Mouse (Mus musculus) urinary bladder, adult 18-20 months (tissue): Measurements from ENCODE around the gene Cdadc1.
"Not testable (repeated sequence)": the region's sequence is repeated elsewhere in the genome, so short reads cannot be mapped to it uniquely, and the experiment has no call there.

Experiments
- DNase-seq, 2 experiments: peaks; one replicate each; pipeline ENCODE4 v3.0.0; 2022; ENCODE audit warnings: low spot score in 2 of 2, mixed read lengths in 2 of 2

The Cdadc1 gene

DNA sequence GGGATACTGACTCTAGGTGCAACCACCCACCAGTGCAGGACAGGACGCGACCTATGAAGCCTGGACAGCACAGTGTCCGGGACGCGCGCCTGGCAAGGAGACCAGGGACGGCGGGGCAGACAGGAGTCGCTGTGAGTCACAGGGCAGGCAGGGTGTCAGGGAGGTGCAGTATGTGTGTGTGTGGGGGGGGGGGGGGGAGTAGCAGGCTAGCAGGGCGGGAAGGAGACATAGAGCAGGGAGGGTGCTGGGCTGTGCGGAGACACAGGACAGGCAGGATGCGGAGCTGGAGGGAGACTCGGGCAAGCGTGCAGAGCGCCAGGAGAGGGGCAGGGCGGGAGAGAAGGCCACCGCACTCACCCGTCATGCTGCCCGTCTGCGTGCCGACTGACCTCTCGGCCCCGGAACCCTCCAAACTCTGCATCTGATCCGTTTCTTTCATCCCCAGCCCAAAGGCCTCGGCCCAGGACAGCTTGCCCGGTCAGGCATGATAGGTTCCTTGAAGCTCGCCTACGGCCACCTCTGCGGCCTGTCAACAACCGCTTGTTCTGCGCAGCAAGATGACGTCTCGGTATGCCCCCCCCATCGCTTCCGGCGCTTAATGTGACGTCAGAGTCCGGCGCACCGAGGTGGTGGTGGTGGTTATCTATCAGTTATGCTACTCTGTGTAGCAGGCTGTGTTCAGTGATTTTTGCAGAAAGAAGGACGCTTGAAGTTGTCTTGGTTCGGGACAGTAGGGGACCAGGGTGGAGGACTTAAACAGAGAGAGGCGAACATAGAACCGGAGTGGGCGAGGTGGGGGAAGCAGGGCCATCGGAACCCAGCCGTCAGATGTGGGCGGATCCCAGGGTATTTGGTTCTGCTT is at the start of gene Cdadc1:
TSS of gene Cdadc1 (minus strand) at position 562 of the 862 bp plus-strand sequence.
- peak; percentile 92 to 99 for DNase-seq

DNA sequence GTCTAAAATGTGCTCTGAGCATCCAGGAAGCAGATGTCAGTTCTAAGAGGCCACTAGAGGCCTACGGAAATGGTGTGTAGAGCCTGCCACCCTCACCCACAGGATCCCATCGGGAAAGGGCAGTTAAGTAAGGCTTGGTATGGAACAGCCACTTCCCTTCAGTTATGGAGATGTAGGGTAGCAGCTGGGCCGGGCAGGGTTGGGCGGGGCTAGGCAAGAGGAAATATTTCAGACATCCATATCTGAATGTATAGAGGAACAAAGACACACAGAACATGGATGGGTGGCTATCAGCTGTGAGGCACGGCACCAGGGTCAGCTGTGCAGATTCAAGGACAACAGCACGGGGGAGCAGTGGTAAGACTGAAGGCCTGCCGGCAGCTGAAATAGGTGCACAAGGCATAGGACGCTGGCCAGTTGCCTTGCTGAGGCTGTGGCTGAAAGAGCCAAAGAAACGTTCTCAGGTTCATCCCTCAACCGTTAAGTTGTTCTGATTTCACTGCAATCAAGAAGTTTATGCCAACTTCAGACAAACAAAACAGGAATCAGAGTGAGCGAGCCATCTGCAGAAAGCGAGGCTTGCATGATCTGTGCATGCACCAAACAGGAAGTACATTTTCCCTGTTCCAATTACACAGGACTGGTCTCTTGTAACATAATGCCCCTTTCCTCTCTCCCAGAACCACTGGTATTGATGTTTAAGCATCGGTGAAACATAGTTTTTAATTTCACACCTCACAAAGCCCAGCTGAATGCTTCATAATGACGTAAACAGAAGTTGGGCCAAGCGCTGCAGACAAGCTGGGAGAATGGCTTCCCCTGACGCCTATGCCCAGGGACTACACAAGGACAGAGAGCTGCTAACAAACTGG is 49.3 kb upstream of the Cdadc1 start:
- no peak for DNase-seq

DNA sequence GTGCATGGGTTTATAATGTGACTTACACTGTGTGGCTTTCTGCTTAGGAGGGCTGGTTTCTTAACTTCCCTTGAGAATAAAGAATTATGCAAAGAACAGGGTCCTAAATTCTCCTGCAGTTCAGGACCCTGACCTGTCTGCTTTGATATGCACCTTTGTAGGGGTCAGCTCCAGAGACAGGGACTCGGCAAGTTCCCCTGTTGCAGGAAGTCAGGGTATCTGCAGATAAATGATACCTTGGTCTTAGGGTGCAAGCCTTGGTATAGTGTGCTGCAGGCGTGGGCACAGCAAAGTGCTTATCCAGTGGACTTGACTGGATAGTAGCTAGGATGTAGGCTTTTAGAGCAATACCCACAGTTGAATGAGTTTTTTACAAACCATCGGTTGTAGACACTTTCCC is 47.1 kb upstream of the Cdadc1 start:
- no peak for DNase-seq

DNA sequence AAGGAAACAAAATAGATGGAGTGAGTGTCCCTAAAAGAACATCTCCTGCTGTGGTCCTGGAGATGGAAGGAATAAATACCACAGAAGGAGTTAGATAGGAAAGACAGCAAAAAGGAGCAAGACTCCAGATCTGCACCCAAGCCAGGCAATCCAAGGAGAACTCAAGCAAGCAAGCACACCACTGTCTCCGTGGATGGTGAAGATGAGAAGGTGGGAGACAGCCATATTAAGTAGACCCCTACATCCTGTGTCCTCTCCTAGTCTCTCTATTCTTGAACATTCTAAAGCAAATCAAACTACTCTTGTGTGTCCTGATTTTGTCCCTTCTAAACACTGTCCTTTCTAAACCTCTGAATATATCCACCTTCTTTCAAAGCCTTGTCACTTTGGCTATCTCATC is 46.4 kb upstream of the Cdadc1 start:
- DNase-seq, result no peak

DNA sequence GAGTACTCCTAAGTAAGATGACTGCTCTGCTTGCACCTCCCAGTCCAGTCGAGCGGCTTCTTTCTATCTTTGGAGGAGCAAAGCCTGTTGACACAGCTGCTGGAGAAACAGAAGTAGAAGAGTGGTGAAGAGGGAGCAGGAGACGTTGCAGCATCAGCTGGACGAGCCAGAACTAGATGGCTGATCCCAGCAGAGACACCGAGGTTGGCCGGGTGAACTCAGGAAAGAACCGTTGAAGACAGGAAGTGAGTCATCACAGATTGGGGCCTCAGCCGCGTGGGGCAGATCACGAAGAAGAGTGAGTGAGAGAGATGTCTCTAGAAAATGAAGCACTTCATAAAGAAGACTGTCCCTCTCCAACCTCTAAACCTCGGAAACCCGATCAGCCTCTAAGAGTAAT is 45.8 kb upstream of the Cdadc1 start:
- DNase-seq, result no peak

DNA sequence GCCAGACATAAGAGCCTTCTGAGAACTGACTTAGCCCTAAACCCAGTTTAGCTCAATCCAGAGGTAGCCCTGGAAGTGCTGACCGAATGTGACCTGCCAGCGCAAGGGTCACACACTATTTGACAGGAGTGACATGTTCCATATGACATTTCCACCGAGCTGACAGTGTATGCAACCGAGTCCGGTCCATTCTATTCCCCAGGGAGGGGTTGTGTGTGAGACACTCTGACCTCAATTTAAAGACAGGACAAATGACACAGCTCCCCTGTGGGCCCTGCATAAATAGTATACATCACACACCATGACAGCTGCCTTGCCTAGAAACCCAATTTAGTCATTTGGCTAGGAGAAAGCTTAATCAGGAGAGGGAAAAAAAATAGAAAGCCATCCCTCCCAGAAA is 44.1 kb upstream of the Cdadc1 start:
- DNase-seq, result no peak

DNA sequence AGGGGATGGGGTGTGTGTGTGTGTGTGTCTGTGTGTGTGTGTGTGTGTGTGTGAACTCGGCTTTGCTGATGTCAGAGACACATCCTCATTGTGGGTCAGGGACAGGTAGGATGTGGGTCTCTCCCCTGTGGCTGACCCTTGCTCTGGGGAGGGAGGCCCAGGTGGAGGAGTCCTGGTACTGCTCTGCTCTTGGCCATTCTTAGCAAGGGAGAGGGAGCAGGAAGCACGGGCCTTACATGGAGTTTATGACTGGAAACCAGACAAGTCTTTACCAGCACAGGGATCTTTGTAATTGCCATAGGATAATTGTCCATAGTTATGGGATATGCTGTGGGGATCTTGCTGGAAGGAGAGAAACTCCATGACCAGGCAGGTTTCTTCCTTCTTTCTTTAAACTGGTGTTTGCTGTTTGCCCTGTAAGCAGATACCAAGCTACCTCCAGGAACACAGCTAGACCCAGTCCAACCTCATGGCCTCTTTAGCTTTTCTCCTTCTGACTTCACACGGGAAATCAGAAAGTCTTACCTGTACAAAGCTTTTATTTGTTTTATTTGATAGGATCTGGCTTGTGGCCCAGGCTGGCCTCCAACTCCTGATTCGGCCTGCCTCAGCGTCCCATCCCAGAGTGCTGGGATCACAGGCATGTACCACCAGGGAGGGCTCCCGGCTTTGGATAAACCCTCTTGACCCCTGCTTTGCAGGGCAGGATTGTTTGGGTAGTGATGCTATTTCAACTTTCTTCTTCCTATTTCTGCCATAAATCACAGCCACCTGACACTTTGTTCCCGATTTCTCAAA is 41.3 kb upstream of the Cdadc1 start:
- DNase-seq, result peak in 1 of 2 experiments; percentile 6

DNA sequence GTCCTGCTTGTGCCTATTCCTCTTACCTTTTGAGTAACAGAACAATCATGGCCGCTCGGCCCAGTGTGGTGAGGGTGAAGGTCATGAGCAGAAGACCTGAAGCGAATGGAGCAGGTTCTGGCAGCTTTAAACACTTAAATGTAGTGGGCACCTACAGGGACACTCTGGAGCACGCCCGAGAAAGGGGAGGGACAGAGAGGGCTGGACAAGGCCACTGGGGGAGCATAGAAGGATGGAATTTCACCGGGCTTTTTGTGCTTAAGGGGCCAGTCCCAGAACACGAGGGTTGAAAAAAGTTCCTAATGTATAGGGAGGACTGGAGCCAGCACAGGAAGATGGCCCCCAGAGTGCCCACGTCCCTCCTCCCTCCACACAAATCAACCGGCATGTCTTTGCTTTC is 36.2 kb upstream of the Cdadc1 start:
- DNase-seq, result no peak

DNA sequence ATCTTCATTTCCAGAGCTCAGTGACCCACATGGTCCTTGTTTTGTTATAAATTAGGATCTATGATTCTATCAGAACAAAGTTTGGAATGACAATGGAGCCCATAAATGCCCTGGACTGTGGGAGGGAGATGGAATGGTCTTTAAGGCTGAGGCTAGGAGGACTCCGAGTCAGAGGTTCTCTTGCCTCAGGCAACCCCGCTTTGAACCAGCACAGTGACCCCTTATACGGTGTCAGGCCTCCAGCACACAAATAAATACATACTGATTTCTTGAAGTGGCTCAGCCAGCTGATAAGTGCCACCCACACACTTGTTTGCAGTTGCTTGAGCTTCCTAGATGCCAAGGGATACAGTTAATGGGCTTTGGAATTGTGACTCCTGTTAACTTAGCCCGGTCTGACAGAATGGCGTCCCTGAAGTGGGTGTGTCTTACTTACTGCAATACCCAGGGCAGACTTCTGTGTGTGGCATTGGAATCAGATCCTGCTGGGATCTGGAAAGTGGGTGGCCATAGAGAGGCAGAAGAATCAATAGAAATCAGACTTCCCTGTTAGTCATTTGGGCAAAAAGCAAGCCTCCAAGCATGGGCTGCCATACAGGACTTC is 35.6 kb upstream of the Cdadc1 start:
- no peak for DNase-seq

DNA sequence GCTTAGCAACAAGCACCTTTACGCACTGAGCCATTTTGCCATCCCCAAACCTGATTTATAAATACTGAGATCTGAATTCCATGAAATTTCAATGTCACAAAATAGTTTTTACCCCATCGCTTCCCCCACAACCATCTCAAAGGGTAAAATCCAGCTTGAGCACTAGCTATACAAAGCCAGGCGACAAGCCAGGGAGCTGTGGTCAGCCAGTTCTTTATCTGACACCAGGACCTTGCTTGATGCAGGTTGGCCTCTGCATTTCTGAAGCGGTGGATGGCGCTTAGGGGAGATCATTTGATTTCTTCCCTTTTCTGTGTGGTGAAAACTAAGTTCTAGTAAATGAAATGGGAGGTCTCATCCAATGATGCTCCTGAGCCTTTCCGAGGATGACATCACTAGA is 34.3 kb upstream of the Cdadc1 start:
- no peak for DNase-seq

DNA sequence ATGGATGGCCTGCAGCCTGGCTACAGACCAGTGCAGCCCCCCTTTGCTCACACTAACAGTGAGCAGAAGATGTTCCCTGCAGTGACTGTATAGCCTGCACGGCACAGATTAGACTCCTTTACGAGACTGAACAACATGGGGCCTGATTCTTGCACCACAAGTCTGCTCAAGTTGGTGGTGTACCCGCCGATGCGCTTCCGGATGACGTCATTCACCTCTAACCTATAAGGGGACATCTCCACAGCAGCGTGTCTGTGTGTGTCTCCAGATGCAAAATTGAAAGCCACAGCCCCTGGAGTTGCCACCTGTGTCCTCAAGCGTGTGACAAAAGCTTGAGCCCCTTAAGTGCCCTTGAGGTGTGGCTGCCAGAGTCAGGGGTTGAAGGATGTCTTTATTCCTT is 32.3 kb upstream of the Cdadc1 start:
- DNase-seq, result no peak

DNA sequence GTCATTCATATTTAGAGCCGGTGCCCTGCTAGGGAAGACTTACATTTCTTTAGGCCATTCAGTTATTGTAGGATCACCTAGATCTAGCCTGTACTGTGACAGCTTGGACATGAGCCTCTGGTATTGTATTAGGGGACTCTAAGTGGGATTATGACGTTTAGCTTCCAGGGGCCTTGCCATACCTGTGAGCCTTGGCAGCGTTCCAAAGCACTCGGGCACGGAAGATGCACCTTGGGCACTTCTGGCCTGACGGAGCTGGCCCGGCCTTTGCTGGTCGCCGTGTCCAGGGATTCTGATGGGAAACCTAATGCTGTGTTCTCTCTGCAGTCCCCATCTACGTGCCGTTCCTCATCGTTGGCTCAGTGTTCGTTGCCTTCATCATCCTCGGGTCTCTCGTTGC is 31.5 kb upstream of the Cdadc1 start:
- DNase-seq, result no peak

DNA sequence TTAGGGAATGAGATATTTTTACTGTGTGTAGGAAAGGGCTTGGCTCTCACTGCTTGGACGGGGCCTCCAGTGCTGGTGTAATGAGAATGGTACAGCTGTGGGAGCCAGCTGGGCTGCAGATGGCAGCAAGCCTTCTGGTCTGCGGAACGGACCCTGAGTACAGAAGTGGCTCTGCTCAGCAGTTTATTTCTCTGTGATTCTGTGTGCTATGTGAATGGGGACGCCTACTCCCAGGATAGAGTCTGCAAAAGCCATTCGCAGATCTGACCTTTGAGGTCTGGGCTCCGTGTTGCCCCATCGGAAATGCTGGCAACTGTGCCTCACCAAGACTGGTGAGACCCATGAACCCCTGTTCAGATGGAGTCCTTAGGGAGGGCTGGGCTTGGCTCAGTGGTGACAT is 30.1 kb upstream of the Cdadc1 start:
- no peak for DNase-seq

DNA sequence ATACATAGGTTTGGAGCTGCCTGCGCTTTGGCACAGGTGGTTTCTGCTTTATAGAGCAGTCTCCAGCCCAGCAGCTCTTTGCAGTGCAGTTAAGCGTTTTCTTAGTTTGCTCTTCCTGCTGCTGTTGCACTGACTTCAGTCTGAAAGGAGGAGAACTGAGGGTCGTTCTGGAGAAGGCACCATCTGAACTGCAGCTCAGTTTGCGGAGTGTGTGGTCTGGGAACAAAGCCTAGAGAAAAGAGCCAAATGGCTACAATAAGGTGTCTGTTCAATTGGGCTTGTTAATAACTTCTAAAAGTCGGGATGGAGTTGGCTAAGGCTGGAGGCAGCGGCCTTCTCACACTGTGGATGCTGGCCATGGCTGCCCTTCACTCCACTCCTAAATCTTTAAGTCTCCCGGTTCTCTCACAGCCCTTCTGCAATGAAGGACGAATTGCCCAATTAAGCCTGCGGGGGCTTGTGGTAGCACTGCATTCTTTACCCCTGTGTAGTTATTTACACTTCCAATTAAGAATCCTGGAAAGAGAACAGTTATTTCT is 29.5 kb upstream of the Cdadc1 start:
- DNase-seq, result no peak

DNA sequence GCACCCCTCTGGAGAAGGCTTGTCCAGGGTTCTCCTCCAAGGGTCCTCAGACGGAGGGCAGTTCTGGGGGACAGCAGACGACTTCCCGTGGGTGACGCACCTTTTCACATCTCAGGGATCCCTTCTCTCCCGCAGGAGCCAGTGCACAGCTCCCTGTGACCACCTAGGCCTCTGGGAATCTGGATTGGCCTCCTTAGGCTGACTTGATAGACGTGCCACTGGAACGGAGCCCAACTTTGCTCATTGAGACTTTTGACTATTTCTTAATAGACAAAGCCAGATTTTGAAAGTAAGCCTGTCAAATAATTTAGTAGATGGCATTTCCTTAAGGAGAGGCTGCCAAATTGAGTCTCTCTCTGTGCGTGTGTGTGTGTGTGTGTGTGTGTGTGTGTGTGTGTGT is 29.0 kb upstream of the Cdadc1 start:
- no peak for DNase-seq

DNA sequence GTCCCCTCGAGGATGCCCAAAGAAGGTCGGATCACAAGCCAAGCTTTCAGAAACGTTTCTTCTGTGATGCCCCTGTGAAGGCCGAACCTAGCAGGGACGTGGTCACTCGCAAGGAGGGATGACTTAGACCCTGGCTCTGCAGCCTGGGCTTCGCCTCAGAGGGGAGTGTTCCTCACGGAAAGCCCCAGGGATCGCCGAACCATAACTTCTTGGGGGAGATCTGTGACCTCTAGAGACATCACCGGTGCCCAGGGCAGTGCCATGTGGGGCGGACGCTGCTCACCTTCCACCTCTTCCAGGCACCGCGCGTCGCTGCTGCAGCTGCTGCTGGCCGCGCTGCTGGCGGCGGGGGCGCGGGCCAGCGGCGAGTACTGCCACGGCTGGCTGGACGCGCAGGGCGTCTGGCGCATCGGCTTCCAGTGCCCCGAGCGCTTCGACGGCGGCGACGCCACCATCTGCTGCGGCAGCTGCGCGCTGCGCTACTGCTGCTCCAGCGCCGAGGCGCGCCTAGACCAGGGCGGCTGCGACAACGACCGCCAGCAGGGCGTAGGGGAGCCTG is 28.1 kb upstream of the Cdadc1 start:
- DNase-seq, result peak in 1 of 2 experiments; percentile 51

DNA sequence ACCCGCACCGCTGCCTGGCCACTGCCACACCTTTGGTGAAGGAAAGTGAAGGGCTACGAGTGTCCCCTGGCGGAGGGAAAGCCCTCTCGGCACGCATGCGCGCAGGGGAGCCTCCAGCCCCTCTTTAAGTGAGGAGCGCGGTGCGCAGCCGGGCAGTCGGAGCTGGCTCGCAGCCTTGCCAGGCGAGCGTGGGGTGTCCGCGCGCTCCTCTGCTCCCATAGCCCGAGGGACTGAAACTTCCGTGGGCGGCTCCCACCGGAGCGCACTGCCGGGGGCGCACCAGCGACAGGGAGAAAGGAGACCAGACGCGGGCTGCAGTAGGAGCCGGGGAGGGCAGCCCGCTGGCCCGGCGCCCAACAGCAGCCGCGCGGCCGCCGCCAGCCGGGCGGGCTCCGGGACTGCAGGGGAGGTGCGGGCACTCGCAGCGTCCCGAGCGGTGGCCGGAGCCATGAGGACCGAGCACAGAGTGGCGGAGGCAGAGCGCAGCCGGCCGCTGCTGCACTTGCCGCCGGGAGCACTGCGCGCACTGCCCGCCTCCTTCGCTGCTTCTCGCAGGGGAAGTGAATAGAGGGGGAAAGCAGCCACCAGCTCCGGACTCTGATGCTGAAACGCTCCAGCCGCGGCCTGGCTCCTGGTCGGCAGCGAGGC is 27.5 kb upstream of the Cdadc1 start, which contains the start of gene Shisa2:
TSS of gene Shisa2 (plus strand) at position 151 of the 648 bp plus-strand sequence.
- DNase-seq, result peak; percentile 68 to 69

DNA sequence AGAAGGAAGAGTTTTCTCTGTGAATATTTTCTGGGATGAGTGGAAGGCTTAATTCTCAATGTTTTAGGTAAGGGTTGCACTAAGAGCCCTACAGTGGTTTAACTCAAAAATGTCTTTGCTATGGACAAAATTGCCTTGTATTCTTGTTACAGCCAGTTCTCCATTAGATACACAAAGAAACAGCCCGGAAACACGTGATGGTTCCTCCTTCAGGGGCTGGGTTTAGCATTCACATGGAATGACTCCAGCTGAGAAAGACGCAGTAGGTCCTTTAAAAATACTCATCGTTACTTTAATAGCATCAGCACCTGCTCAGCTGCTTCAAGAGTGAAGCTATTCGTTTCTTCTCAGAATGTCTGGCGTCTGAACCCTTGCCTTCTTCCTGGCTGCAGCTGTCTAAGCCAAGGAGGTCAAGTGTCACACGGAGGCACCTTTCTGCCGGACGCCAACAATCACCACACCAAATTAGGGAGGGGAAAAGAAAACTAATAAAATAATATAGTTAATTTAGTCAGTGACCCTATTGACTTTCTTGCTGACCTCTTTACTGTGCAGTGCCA is 26.6 kb upstream of the Cdadc1 start:
- DNase-seq, result no peak

DNA sequence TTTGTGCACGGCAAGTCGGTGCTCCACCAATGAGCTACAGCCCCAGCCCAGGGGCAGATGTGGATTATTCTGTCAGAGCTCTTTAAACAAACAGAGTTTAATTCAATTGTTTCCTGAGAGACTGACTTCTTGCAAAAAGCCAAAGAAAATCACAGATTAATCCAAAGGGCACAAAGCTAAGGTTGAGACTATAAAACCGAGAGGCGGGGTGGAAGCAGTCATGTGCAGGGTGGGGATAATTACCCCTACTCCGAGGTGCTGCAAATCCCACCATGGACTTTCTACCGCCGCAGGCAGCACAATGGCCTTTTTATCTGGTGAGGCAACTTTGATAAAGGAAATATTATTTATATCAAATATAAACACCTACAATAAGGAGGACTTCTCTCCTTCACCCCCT is 19.0 kb upstream of the Cdadc1 start:
- no peak for DNase-seq

DNA sequence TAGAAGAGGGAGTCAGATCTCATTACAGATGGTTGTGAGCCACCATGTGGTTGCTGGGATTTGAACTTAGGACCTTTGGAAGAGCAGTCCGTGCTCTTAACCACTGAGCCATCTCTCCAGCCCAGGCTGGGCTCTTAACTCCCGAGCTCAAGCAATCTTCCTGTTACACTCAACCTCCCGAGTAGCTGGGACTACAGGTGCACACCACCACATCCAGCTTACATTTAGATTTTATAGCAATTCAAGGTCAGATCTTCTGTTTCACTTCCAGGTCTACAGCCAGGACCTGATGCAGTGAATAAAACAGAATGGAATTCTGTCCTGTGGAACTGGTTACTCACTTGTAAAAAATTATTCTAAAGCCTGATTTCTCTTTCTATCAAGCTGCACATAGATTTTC is 16.4 kb upstream of the Cdadc1 start:
- not testable (repeated sequence) for DNase-seq
